Mouse (Mus musculus) cortical plate, adult 2 months (tissue): ENCODE measurements around the gene Dgkz. TPM values are rescaled to one million over a fixed set of nuclear protein-coding genes. Genes with fewer than 3 reads are reported as not detected.

Source experiments
- H3K27ac ChIP-seq: fragments of 200-500 bp; 2 replicates; pipeline ENCODE4 v1.5.1; 2012; ENCODE audit warnings: low read length, control low read depth, inconsistent platforms; ENCODE audit not compliant: insufficient read depth
- H3K4me1 ChIP-seq: fragments of 200-500 bp; 2 replicates; pipeline ENCODE4 v1.6.1; 2011; ENCODE audit warnings: low read length; ENCODE audit not compliant: control insufficient read depth, insufficient read depth
- H3K4me3 ChIP-seq: fragments of 200-500 bp; 2 replicates; pipeline ENCODE4 v1.5.1; 2011; ENCODE audit warnings: mild to moderate bottlenecking, low read length, control low read depth; ENCODE audit not compliant: insufficient read depth
- CTCF ChIP-seq: fragments of 200-500 bp; IDR thresholded peaks from 2 replicates; pipeline ENCODE4 v1.5.1; 2011; ENCODE audit warnings: mild to moderate bottlenecking, control low read depth, low read length; ENCODE audit not compliant: insufficient read depth; ENCODE audit errors: extremely low read depth
- POLR2A ChIP-seq: fragments of 200-500 bp; IDR thresholded peaks from 2 replicates; pipeline ENCODE4 v1.6.1; 2011; ENCODE audit warnings: mild to moderate bottlenecking, low read length, control low read depth; ENCODE audit not compliant: insufficient read depth; ENCODE audit errors: extremely low read depth
- polyA plus RNA-seq: library from polyadenylated mRNA; depleted of rRNA; stranded (reverse); fragments of >200 nt; gene quantifications from 2 replicates; pipeline ENCODE4 v1.2.3, GENCODE M21; 2012

The Dgkz gene
- polyA plus RNA-seq, 1 experiment, result 550 TPM

DNA sequence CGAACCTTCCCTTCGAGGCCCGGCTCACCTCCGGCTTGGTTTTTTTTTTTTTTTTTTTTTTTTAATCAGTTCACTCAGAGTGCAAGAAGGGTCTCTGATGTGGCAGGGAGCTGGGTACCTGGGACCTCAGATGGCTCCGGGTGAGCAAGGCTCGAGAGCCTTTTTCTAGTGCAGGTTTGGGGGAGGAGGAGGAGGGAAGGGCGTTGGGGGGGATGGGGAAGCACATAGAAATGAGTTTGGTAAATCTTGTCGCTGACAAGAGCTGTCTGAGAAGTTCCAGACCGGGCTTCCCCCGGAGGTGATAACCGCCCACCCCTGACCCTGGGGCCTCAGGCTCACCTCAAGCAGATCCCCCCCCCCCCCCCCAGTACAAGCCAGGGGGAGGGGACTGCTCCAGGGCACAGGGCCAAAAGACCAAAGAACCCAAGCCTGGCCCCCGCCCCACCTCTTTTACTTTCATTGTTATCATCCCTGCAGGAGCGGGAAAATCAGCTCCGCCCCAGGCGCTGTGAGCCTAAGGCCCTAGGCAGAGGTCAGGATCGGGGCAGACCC lies 43.4 kb downstream of the Dgkz start, which contains the start of gene Mdk:
Gene Mdk (minus strand): TSS at position 138 of the 552 bp plus-strand sequence.
- peak within 1 kb of the TSS; percentile 12 for H3K4me3 ChIP-seq
- H3K4me1 ChIP-seq, result peaks cover 4% of the 10 kb centered on the region; the same call in 1 of the 2 replicates
- H3K27ac ChIP-seq, result no peak within 1 kb of the TSS
- no peak for TF ChIP-seq POLR2A
- no peak for TF ChIP-seq CTCF

DNA sequence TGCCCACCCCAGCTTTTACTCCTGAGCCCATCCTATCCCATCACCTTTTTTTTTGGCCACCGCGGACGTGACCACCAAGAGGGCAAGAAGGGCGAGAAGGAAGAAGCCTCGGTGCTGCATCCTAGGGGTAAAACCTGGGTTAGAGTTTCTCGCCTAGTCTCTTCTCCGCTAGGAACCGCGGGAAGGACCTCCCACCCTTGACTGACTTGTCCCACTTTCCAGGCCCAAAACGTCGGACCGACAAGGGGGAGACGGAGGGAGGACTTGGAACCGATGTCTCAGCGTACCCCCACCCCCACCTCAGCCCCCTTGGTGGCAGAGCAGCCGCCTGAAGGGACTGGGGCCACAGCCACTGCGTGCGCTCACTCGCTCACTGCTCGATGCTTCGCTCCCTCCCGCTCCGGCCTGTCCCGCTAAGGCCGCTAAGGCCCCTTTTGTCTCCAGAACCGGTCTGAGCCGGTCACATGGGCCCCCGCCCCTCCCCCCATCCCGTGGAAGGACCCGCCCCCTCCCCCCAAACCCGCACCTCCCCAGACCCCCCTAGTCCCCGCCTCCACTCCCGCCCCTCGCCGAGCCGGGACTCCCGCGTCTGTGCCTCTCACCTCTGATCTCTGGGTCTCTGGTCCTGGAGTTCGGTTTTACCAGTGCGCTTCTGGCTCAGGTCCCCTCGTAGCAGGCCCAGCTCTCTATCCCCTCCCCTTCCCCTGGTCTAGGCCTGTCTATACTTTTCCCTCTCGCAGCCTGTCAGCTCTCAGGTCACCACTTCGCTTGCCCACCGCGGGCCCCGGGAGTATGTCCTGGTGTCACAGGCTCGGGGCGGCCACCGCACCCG lies 44.1 kb downstream of the Dgkz start:
- TF ChIP-seq CTCF (no peak), POLR2A (peak; percentile 35; the same call in 1 of the 2 replicates)
- peaks cover 2% of the 10 kb centered on the region; the same call in 1 of the 2 replicates for H3K4me1 ChIP-seq
- peak overlapping the region; percentile 12 for H3K4me3 ChIP-seq

DNA sequence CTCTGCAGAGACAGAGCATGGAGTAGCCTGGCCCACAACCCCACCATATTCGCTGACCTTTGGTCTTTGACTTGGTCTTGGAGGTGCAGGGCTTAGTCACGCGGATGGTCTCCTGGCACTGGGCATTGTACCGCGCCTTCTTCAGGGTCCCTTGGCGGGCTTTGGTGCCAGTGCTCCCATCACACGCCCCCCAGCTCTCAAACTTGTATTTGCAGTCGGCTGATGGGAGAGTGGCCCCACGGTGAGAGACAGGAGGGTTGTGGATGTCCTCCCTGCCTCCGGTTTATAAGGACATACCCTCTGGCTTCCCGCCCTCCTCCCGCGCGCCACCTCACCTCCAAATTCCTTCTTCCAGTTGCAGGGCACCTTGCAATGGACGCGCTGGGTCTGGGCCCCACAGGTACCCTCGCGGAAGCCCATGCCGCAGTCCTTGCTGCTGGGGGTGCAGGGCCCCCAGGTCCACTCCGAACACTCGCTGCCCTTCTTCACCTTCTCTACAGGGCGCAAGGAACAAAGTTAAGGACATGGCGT lies 44.8 kb downstream of the Dgkz start:
- peak overlapping the region; percentile 12; the same call in 1 of the 2 replicates for H3K4me3 ChIP-seq
- peaks cover 5% of the 10 kb centered on the region for H3K4me1 ChIP-seq
- no peak overlapping the region for H3K27ac ChIP-seq
- TF ChIP-seq CTCF (no peak), POLR2A (no peak)

More for the DNA sequence above, 44.1 kb downstream of the Dgkz start:
- no peak overlapping the region for H3K27ac ChIP-seq

- Histone ChIP-seq H3K4me3 (no peak overlapping the region), H3K27ac (no peak overlapping the region), H3K4me1 (peaks cover 7% of the 10 kb centered on the region)
- TF ChIP-seq CTCF (peak; percentile 69), POLR2A (no peak)
Observed at GRCm38 (mm10) chr2:91929936-91930335, 45.7 kb downstream of the Dgkz start.

GRCm38 (mm10) chr2:91929455-91929854 lies 46.2 kb downstream of the Dgkz start:
- no peak overlapping the region for H3K27ac ChIP-seq
- H3K4me3 ChIP-seq, result no peak overlapping the region

DNA sequence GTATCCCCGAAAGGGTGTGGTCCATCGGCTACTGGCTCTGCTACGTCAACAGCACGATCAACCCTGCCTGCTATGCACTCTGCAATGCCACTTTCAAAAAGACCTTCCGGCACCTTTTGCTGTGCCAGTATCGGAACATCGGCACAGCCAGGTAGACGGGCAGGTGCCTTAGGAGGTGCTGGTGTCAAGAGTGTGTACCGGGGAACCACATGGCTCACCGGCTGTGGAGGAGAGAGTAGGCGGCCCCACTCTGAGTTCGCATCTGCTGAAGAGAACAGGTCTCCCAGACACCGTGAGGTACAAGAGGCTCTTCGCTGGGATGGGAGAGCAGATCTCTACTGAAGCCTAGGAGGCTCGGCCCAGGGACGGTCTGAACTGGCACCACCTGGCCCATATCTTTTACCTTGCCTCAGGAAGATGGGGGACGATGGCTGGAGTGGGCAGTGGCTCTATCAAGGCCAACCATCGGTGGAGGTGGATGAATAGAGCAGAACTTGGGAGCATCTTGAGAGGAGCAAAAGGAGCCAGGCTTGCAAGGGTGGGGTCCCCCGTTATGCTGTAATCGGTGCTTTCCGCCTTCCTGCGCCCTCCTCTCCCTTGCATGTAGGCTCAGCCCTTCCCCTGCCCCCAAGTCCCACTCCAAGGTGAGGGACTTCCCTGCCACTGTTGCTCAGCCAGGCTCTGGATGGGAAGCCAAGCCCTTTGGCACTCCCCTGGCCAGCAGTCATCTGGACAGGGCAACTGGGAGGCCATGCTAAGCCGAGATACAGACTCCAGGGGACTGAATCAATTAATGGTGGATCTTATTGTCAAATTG lies 46.9 kb downstream of the Dgkz start:
- TF ChIP-seq POLR2A, result no peak
- H3K4me3 ChIP-seq, result no peak overlapping the region
- peaks cover 9% of the 10 kb centered on the region for H3K4me1 ChIP-seq
- 0 out of 2 replicates have a peak overlapping the region, but pooled peaks have one; percentile 10 for H3K27ac ChIP-seq

More at GRCm38 (mm10) chr2:91929455-91929854, 46.2 kb downstream of the Dgkz start:
- H3K4me1 ChIP-seq, result peaks cover 9% of the 10 kb centered on the region
- TF ChIP-seq CTCF, result no peak
- no peak for TF ChIP-seq POLR2A

- peaks cover 9% of the 10 kb centered on the region for H3K4me1 ChIP-seq
- no peak overlapping the region for H3K27ac ChIP-seq
- H3K4me3 ChIP-seq, result no peak overlapping the region
- peak; percentile 36 for TF ChIP-seq CTCF
- TF ChIP-seq POLR2A, result no peak
Observed at GRCm38 (mm10) chr2:91927826-91928533, 47.7 kb downstream of the Dgkz start.

GRCm38 (mm10) chr2:91926949-91927348 lies 48.7 kb downstream of the Dgkz start, which contains the start of gene Chrm4:
Chrm4 (plus strand) TSS chr2:91927249.
- Histone ChIP-seq H3K27ac (no peak within 1 kb of the TSS), H3K4me1 (peaks cover 9% of the 10 kb centered on the region), H3K4me3 (no peak within 1 kb of the TSS)
- TF ChIP-seq POLR2A, result no peak
- no peak for TF ChIP-seq CTCF

GRCm38 (mm10) chr2:91925442-91925841 lies 50.2 kb downstream of the Dgkz start:
- H3K4me3 ChIP-seq, result peak overlapping the region; percentile 85
- TF ChIP-seq POLR2A (0 out of 2 replicates have a peak, but pooled peaks have one; percentile 19), CTCF (no peak)
- peaks cover 9% of the 10 kb centered on the region for H3K4me1 ChIP-seq
- peak overlapping the region; percentile 80; the same call in 1 of the 2 replicates for H3K27ac ChIP-seq

- Histone ChIP-seq H3K27ac (peak overlapping the region; percentile 80; the same call in 1 of the 2 replicates), H3K4me1 (peaks cover 9% of the 10 kb centered on the region), H3K4me3 (peak overlapping the region; percentile 85)
- TF ChIP-seq POLR2A (no peak), CTCF (no peak)
Observed at GRCm38 (mm10) chr2:91924726-91925125, 50.9 kb downstream of the Dgkz start.
